Comparison of ENCODE assay signal across 8 mouse cellular contexts in genomic region chr11:82174794-82175193, GRCm38 (mm10). TPM values are rescaled to one million over a fixed set of nuclear protein-coding genes. Genes with fewer than 3 reads are reported as not detected.
DNase-seq lines count a peak whose midpoint lies in the region; ATAC-seq and TF ChIP-seq lines count a peak whose summit lies in the region.
"Had no signal": no experiment of that assay in that cellular context is flagged by ENCODE, and none has a peak within 500 bp of the region (broad histone marks: within the 10 kb centered on the region; RNA-seq: fewer than 3 reads in every experiment).

No protein-coding gene starts in this region.

- DNase-seq in 3T3-L1 (ENCODE audit: low read depth, low spot score), result peak; percentile 93
- DNase-seq in CD4-positive, CD25-positive, alpha-beta regulatory T cell, adult 2 months (ENCODE audit: low read depth, low spot score), result peak; percentile 77
- DNase-seq in c-Kit-positive CD71-negative TER-119-negative erythroid progenitor cells, embryonic 14.5 days (ENCODE audit: low read depth), result peak; percentile 69
- DNase-seq in frontal cortex, adult 2 months (ENCODE audit: extremely low spot score in 1 of 2, low spot score in 1 of 2), result peak; percentile 41 to 76
- peak; percentile 59 for DNase-seq in limb, embryonic 14.5 days (ENCODE audit: low spot score)
- peak; percentile 79 for DNase-seq in retina, postnatal 1 day

- H3K4me3 ChIP-seq in kidney, embryonic 14.5 days (ENCODE audit: low read length), result no peak overlapping the region
- no peak overlapping the region for H3K4me3 ChIP-seq in limb, embryonic 14.5 days (replicated peaks; ENCODE audit: low read length)
- H3K4me3 ChIP-seq: limb, embryonic 15.5 days had no signal

- H3K4me2 ChIP-seq in kidney, embryonic 14.5 days (replicated peaks; ENCODE audit: low read depth, low read length), result no peak overlapping the region
- H3K4me2 ChIP-seq in limb, embryonic 14.5 days (replicated peaks; ENCODE audit: low read depth, low read length, severe bottlenecking), result no peak overlapping the region
- H3K4me2 ChIP-seq: limb, embryonic 15.5 days had no signal

- WGBS in kidney, embryonic 14.5 days, result 22% methylated on average over 3 of the region's 3 CpGs
- 21% methylated on average over 3 of the region's 3 CpGs for WGBS in limb, embryonic 14.5 days

- 0 out of 2 replicates have a peak, but pooled peaks have one; percentile 28 for ATAC-seq in kidney, embryonic 14.5 days (ENCODE audit: low FRiP score, low TSS enrichment)
- no peak for ATAC-seq in limb, embryonic 14.5 days (ENCODE audit: low FRiP score, low read depth)

- H3K4me1 ChIP-seq in kidney, embryonic 14.5 days (ENCODE audit: control insufficient read depth, insufficient read depth, low read length), result no peaks in the 10 kb centered on the region
- no peaks in the 10 kb centered on the region for H3K4me1 ChIP-seq in limb, embryonic 14.5 days (ENCODE audit: control insufficient read depth, insufficient read depth, low read length)
- H3K4me1 ChIP-seq: limb, embryonic 15.5 days had no signal

- no peaks in the 10 kb centered on the region for H3K27me3 ChIP-seq in kidney, embryonic 14.5 days (ENCODE audit: control insufficient read depth, insufficient read depth, low read length)
- no peaks in the 10 kb centered on the region for H3K27me3 ChIP-seq in limb, embryonic 14.5 days (ENCODE audit: control insufficient read depth, insufficient read depth, low read length)

- no peak overlapping the region for H3K9ac ChIP-seq in kidney, embryonic 14.5 days (ENCODE audit: low read depth, low read length)
- no peak overlapping the region for H3K9ac ChIP-seq in limb, embryonic 14.5 days (ENCODE audit: low read depth, low read length, severe bottlenecking)
- H3K9ac ChIP-seq: limb, embryonic 15.5 days had no signal

- TF ChIP-seq POLR2A in limb, embryonic 14.5 days (IDR thresholded peaks at IDR 0.05; ENCODE audit: borderline replicate concordance, extremely low read depth, insufficient read depth, insufficient read length), result no peak

- no peaks in the 10 kb centered on the region for H3K36me3 ChIP-seq in kidney, embryonic 14.5 days (ENCODE audit: control insufficient read depth, insufficient read depth, low read length)
- no peaks in the 10 kb centered on the region for H3K36me3 ChIP-seq in limb, embryonic 14.5 days (ENCODE audit: control insufficient read depth, insufficient read depth, low read length)
- H3K36me3 ChIP-seq: limb, embryonic 15.5 days had no signal

- no peaks in the 10 kb centered on the region for H3K9me3 ChIP-seq in kidney, embryonic 14.5 days (ENCODE audit: control insufficient read depth, low read length)
- H3K9me3 ChIP-seq in limb, embryonic 14.5 days (ENCODE audit: control insufficient read depth, low read length), result no peaks in the 10 kb centered on the region
- H3K9me3 ChIP-seq: limb, embryonic 15.5 days had no signal

- H3K27ac ChIP-seq in kidney, embryonic 14.5 days (ENCODE audit: low read depth, low read length), result no peak overlapping the region
- H3K27ac ChIP-seq in limb, embryonic 14.5 days (replicated peaks; ENCODE audit: low read depth, low read length), result no peak overlapping the region
- H3K27ac ChIP-seq: limb, embryonic 15.5 days had no signal

RNA-seq across cellular contexts. Expression of gene Ccl8, which starts 59.8 kb away (rescaled TPM):
- polyA plus RNA-seq in frontal cortex, adult 2 months (2012; rRNA removed), result 0.24 and 0.36 TPM in 2 replicates
- polyA plus RNA-seq in kidney, embryonic 14.5 days (2014; fragmentation: Nextera tagmentation; extraction: Ambion mirVana), result not detected in 2 replicates
- polyA plus RNA-seq in limb, embryonic 14.5 days (2012; rRNA removed), result not detected in 2 replicates
- polyA plus RNA-seq in limb, embryonic 14.5 days (2014; fragmentation: Nextera tagmentation; extraction: Ambion mirVana), result not detected in 2 replicates
- polyA plus RNA-seq: limb, embryonic 15.5 days had no signal
